Mouse (Mus musculus) hindbrain, embryonic 10.5 days (tissue): ENCODE measurements at regions not wholly inside any gene's neighbourhood (a gene's known extent, or its start where the extent isn't known, plus 50 kb on each side); places are given as distances from the start of the nearest gene placed in this dataset.
"Not testable (repeated sequence)": the region's sequence is repeated elsewhere in the genome, so short reads cannot be mapped to it uniquely, and the experiment has no call there.

Source experiments
- DNase-seq: peaks from one replicate; pipeline ENCODE4 v3.0.0-alpha.2; 2017; ENCODE audit warnings: low spot score
- H3K27ac ChIP-seq: fragments of 300-500 bp; sonication (generic); 2 replicates; pipeline ENCODE4 v1.5.1; 2016; ENCODE audit warnings: mild to moderate bottlenecking, moderate library complexity
- H3K27me3 ChIP-seq: fragments of 300-500 bp; sonication (generic); 2 replicates; pipeline ENCODE4 v1.6.1; 2016; ENCODE audit warnings: mild to moderate bottlenecking; ENCODE audit not compliant: poor library complexity, insufficient read depth, severe bottlenecking
- H3K36me3 ChIP-seq: fragments of 300-500 bp; sonication (generic); 2 replicates; pipeline ENCODE4 v1.6.1; 2016; ENCODE audit warnings: mild to moderate bottlenecking, moderate library complexity
- H3K4me1 ChIP-seq: fragments of 300-500 bp; sonication (generic); replicated peaks from 2 replicates; pipeline ENCODE4 v1.6.1; 2016; ENCODE audit warnings: mild to moderate bottlenecking
- H3K4me3 ChIP-seq: fragments of 300-500 bp; sonication (generic); 2 replicates; pipeline ENCODE4 v1.5.1; 2016; ENCODE audit warnings: mild to moderate bottlenecking, moderate library complexity
- H3K9me3 ChIP-seq: fragments of 300-500 bp; sonication (generic); 2 replicates; pipeline ENCODE4 v1.6.1; 2016; ENCODE audit warnings: mild to moderate bottlenecking, moderate library complexity
- WGBS: fragments of 180-500 bp; shearing (Covaris S2); methylation state at CpG from one replicate; pipeline ENCODE4 v1.1.7; 2016; 5-methylcytosine and 5-hydroxymethylcytosine counted together

GRCm38 (mm10) chr10:96259648-96260047 is 123.2 kb downstream of the Gm5426 start:
- H3K9me3 ChIP-seq: no peaks in the 10 kb centered on the region
- WGBS: 92% methylated on average over 8 of the region's 8 CpGs
- DNase-seq: no peak
- H3K27me3 ChIP-seq: no peaks in the 10 kb centered on the region
- no peaks in the 10 kb centered on the region for H3K36me3 ChIP-seq
- H3K4me3 ChIP-seq: no peak overlapping the region
- H3K27ac ChIP-seq: no peak overlapping the region
- H3K4me1 ChIP-seq: peaks cover 17% of the 10 kb centered on the region

GRCm38 (mm10) chr10:96263544-96263943 is 127.1 kb downstream of the Gm5426 start:
- peaks cover 29% of the 10 kb centered on the region for H3K4me1 ChIP-seq
- no peak overlapping the region for H3K4me3 ChIP-seq
- peak; percentile 26 for DNase-seq
- no peaks in the 10 kb centered on the region for H3K9me3 ChIP-seq
- H3K27me3 ChIP-seq: no peaks in the 10 kb centered on the region
- WGBS: 23% methylated on average over 7 of the region's 7 CpGs
- H3K36me3 ChIP-seq: no peaks in the 10 kb centered on the region
- H3K27ac ChIP-seq: peak overlapping the region; percentile 66

GRCm38 (mm10) chr10:96264433-96264832 is 128.0 kb downstream of the Gm5426 start:
- H3K27me3 ChIP-seq: no peaks in the 10 kb centered on the region
- H3K4me1 ChIP-seq: peaks cover 29% of the 10 kb centered on the region
- H3K4me3 ChIP-seq: no peak overlapping the region
- 42% methylated on average over 5 of the region's 5 CpGs for WGBS
- no peaks in the 10 kb centered on the region for H3K9me3 ChIP-seq
- H3K27ac ChIP-seq: peak overlapping the region; percentile 66
- no peaks in the 10 kb centered on the region for H3K36me3 ChIP-seq
- no peak for DNase-seq

- H3K36me3 ChIP-seq: no peaks in the 10 kb centered on the region
- no peak for DNase-seq
- peak overlapping the region; percentile 69 for H3K27ac ChIP-seq
- peaks cover 29% of the 10 kb centered on the region for H3K4me1 ChIP-seq
- H3K27me3 ChIP-seq: no peaks in the 10 kb centered on the region
- H3K4me3 ChIP-seq: no peak overlapping the region
- no peaks in the 10 kb centered on the region for H3K9me3 ChIP-seq
- 79% methylated on average over 4 of the region's 4 CpGs for WGBS
These were observed 128.5 kb downstream of the Gm5426 start for GRCm38 (mm10) chr10:96264866-96265265.

GRCm38 (mm10) chr10:96266100-96266735 is 129.8 kb downstream of the Gm5426 start:
- 80% methylated on average over 9 of the region's 9 CpGs for WGBS
- H3K27me3 ChIP-seq: no peaks in the 10 kb centered on the region
- 0 out of 2 replicates have a peak overlapping the region, but pooled peaks have one; percentile 40 for H3K27ac ChIP-seq
- DNase-seq: no peak
- no peak overlapping the region for H3K4me3 ChIP-seq
- peaks cover 29% of the 10 kb centered on the region for H3K4me1 ChIP-seq
- H3K36me3 ChIP-seq: no peaks in the 10 kb centered on the region
- H3K9me3 ChIP-seq: no peaks in the 10 kb centered on the region

GRCm38 (mm10) chr10:96267603-96268002 is 131.2 kb downstream of the Gm5426 start:
- no peak for DNase-seq
- Histone ChIP-seq H3K27me3 (no peaks in the 10 kb centered on the region), H3K9me3 (no peaks in the 10 kb centered on the region), H3K4me1 (peaks cover 29% of the 10 kb centered on the region), H3K4me3 (no peak overlapping the region), H3K36me3 (no peaks in the 10 kb centered on the region), H3K27ac (no peak overlapping the region)
- 82% methylated on average over 4 of the region's 4 CpGs for WGBS

- Histone ChIP-seq H3K27ac (no peak overlapping the region), H3K9me3 (no peaks in the 10 kb centered on the region), H3K27me3 (no peaks in the 10 kb centered on the region), H3K4me3 (no peak overlapping the region), H3K36me3 (no peaks in the 10 kb centered on the region), H3K4me1 (no peaks in the 10 kb centered on the region)
- 88% methylated on average over 7 of the region's 7 CpGs for WGBS
- DNase-seq: no peak
These were observed 137.4 kb downstream of the Gm5426 start for GRCm38 (mm10) chr10:96273607-96274365.

GRCm38 (mm10) chr10:96280149-96280548 is 143.7 kb downstream of the Gm5426 start:
- no peaks in the 10 kb centered on the region for H3K36me3 ChIP-seq
- no peak for DNase-seq
- H3K27ac ChIP-seq: no peak overlapping the region
- H3K4me3 ChIP-seq: no peak overlapping the region
- WGBS: 94% methylated on average over 6 of the region's 6 CpGs
- H3K4me1 ChIP-seq: no peaks in the 10 kb centered on the region
- no peaks in the 10 kb centered on the region for H3K27me3 ChIP-seq
- no peaks in the 10 kb centered on the region for H3K9me3 ChIP-seq

GRCm38 (mm10) chr10:96285407-96286093 is 149.1 kb downstream of the Gm5426 start:
- H3K9me3 ChIP-seq: no peaks in the 10 kb centered on the region
- no peak overlapping the region for H3K4me3 ChIP-seq
- no peaks in the 10 kb centered on the region for H3K36me3 ChIP-seq
- no peaks in the 10 kb centered on the region for H3K27me3 ChIP-seq
- no peaks in the 10 kb centered on the region for H3K4me1 ChIP-seq
- WGBS: 81% methylated on average over 10 of the region's 10 CpGs
- DNase-seq: no peak
- H3K27ac ChIP-seq: no peak overlapping the region

GRCm38 (mm10) chr10:96286094-96286485 is 149.7 kb downstream of the Gm5426 start:
- no peak for DNase-seq
- WGBS: 65% methylated on average over 2 of the region's 2 CpGs
- no peaks in the 10 kb centered on the region for H3K9me3 ChIP-seq
- H3K27me3 ChIP-seq: no peaks in the 10 kb centered on the region
- H3K4me3 ChIP-seq: no peak overlapping the region
- H3K4me1 ChIP-seq: no peaks in the 10 kb centered on the region
- H3K27ac ChIP-seq: no peak overlapping the region
- no peaks in the 10 kb centered on the region for H3K36me3 ChIP-seq

GRCm38 (mm10) chr10:96289005-96289404 is 152.6 kb downstream of the Gm5426 start:
- H3K36me3 ChIP-seq, DNase-seq: not testable (repeated sequence)

GRCm38 (mm10) chr10:96293622-96294021 is 157.2 kb downstream of the Gm5426 start:
- no peak overlapping the region for H3K4me3 ChIP-seq
- 87% methylated on average over 7 of the region's 7 CpGs for WGBS
- no peak overlapping the region for H3K27ac ChIP-seq
- no peak for DNase-seq
- H3K27me3 ChIP-seq: no peaks in the 10 kb centered on the region
- no peaks in the 10 kb centered on the region for H3K4me1 ChIP-seq
- H3K36me3 ChIP-seq: no peaks in the 10 kb centered on the region
- H3K9me3 ChIP-seq: no peaks in the 10 kb centered on the region

More at GRCm38 (mm10) chr10:96289005-96289404, 152.6 kb downstream of the Gm5426 start:
- not testable (repeated sequence) for H3K9me3 ChIP-seq, H3K4me3 ChIP-seq, H3K4me1 ChIP-seq, H3K27me3 ChIP-seq, H3K27ac ChIP-seq

- no peaks in the 10 kb centered on the region for H3K9me3 ChIP-seq
- DNase-seq: no peak
- no peaks in the 10 kb centered on the region for H3K4me1 ChIP-seq
- H3K27me3 ChIP-seq: no peaks in the 10 kb centered on the region
- H3K36me3 ChIP-seq: no peaks in the 10 kb centered on the region
- WGBS: 82% methylated on average over 2 of the region's 2 CpGs
- no peak overlapping the region for H3K4me3 ChIP-seq
- no peak overlapping the region for H3K27ac ChIP-seq
These were observed 158.3 kb downstream of the Gm5426 start for GRCm38 (mm10) chr10:96294666-96295065.
